Mouse (Mus musculus) kidney, postnatal 0 days (tissue): ENCODE measurements around the gene Sdccag8. TPM values are rescaled to one million over a fixed set of nuclear protein-coding genes. Genes with fewer than 3 reads are reported as not detected.
A peak's percentile ranks its signal among the peaks of the same experiment; 100 is the strongest.

ENCODE experiments used
- ATAC-seq: fragments of 200-750 bp; cut with Nextera tagmentation; replicated peaks from 2 replicates; pipeline ENCODE4 v1.8.0; 2017; ENCODE audit warnings: low read depth, moderate number of reproducible peaks, moderate TSS enrichment, moderate library complexity; ENCODE audit not compliant: low FRiP score
- DNase-seq: peaks from one replicate; pipeline ENCODE4 v3.0.0-alpha.2; 2016; ENCODE audit warnings: low spot score
- H3K27ac ChIP-seq: fragments of 300-500 bp; sonication (generic); 2 replicates; pipeline ENCODE4 v1.5.1; 2014; ENCODE audit warnings: mild to moderate bottlenecking
- H3K27me3 ChIP-seq: fragments of 300-500 bp; sonication (generic); 2 replicates; pipeline ENCODE4 v1.6.1; 2014; ENCODE audit warnings: low read length, mixed read lengths; ENCODE audit not compliant: insufficient read depth
- H3K36me3 ChIP-seq: fragments of 300-500 bp; sonication (generic); 2 replicates; pipeline ENCODE4 v1.6.1; 2014; ENCODE audit warnings: low read length, mixed read lengths; ENCODE audit not compliant: insufficient read depth
- H3K4me1 ChIP-seq: fragments of 300-500 bp; sonication (generic); replicated peaks from 2 replicates; pipeline ENCODE4 v1.6.1; 2014; ENCODE audit warnings: antibody characterized with exemption, low read length, mixed read lengths; ENCODE audit not compliant: insufficient read depth
- H3K4me2 ChIP-seq: fragments of 300-500 bp; sonication (generic); 2 replicates; pipeline ENCODE4 v1.6.1; 2014; ENCODE audit warnings: mild to moderate bottlenecking, low read length, moderate library complexity, mixed read lengths
- H3K4me3 ChIP-seq: fragments of 300-500 bp; sonication (generic); replicated peaks from 2 replicates; pipeline ENCODE4 v1.5.1; 2014; ENCODE audit warnings: low read depth, low read length
- H3K9ac ChIP-seq: fragments of 300-500 bp; sonication (generic); 2 replicates; pipeline ENCODE4 v1.6.1; 2014; ENCODE audit warnings: low read depth, low read length
- H3K9me3 ChIP-seq: fragments of 300-500 bp; sonication (generic); replicated peaks from 2 replicates; pipeline ENCODE4 v1.6.1; 2016; ENCODE audit warnings: low read length, inconsistent platforms, mixed read lengths
- CTCF ChIP-seq: IDR thresholded peaks from 2 replicates; pipeline ENCODE4 v1.5.1; 2016; ENCODE audit warnings: antibody characterized with exemption, low read depth, mild to moderate bottlenecking, moderate library complexity
- WGBS: fragments of 180-500 bp; shearing (Covaris S2); extraction: QIAGEN DNeasy Blood & Tissue Kit; methylation state at CpG from one replicate; pipeline ENCODE4 v1.1.7; 2014; 5-methylcytosine and 5-hydroxymethylcytosine counted together
- polyA plus RNA-seq: library from polyadenylated mRNA; unstranded; fragments of >200 nt; fragmentation: Nextera tagmentation; extraction: Ambion mirVana; gene quantifications from 2 replicates; pipeline ENCODE4 v1.2.1, GENCODE M21; 2015

Sdccag8 gene
- polyA plus RNA-seq, 1 experiment from 2014 or later = 22.7 TPM

GRCm38 (mm10) chr1:176847118-176847859 is 32.8 kb downstream of the Sdccag8 start:
- Histone ChIP-seq H3K9ac (no peak overlapping the region), H3K27ac (no peak overlapping the region), H3K9me3 (no peaks in the 10 kb centered on the region), H3K4me2 (no peak overlapping the region), H3K36me3 (peaks cover 10% of the 10 kb centered on the region; the same call in 1 of the 2 replicates), H3K4me3 (no peak overlapping the region), H3K4me1 (no peaks in the 10 kb centered on the region), H3K27me3 (no peaks in the 10 kb centered on the region)
- no peak for ATAC-seq
- no peak for DNase-seq
- WGBS = 81% methylated on average over 10 of the region's 10 CpGs
- TF ChIP-seq CTCF = no peak

- DNase-seq = peak; percentile 64
- Histone ChIP-seq H3K9me3 (no peaks in the 10 kb centered on the region), H3K36me3 (peaks cover 10% of the 10 kb centered on the region; the same call in 1 of the 2 replicates), H3K27me3 (no peaks in the 10 kb centered on the region), H3K4me3 (no peak overlapping the region), H3K9ac (no peak overlapping the region), H3K4me2 (no peak overlapping the region), H3K27ac (no peak overlapping the region), H3K4me1 (no peaks in the 10 kb centered on the region)
- TF ChIP-seq CTCF = no peak
- 41% methylated on average over 11 of the region's 11 CpGs for WGBS
- no peak for ATAC-seq
Observed at GRCm38 (mm10) chr1:176848613-176849290, 34.3 kb downstream of the Sdccag8 start.

DNA sequence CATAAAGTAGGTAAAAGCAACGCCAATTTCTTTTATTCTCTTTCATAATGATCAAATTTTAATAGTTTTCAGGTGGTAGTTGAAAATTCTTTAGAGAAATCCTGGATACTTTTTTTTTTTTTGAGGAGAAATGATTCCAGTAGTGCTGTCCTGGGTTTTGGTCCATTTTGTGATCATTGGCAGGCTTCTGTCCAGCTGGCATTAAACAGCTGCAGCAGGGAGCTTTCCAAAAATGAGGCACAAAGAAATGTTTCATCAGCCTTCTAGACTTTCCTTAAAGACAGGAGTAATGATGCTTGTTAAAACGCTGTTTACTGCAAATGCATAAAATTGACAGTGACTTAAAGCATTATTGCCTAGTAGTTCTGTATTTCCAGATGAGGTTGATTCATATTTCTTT is 34.9 kb downstream of the Sdccag8 start:
- Histone ChIP-seq H3K4me1 (no peaks in the 10 kb centered on the region), H3K4me2 (no peak overlapping the region), H3K4me3 (no peak overlapping the region), H3K9ac (no peak overlapping the region), H3K27ac (no peak overlapping the region), H3K9me3 (no peaks in the 10 kb centered on the region), H3K27me3 (no peaks in the 10 kb centered on the region), H3K36me3 (peaks cover 10% of the 10 kb centered on the region; the same call in 1 of the 2 replicates)
- no peak for DNase-seq
- ATAC-seq = no peak
- TF ChIP-seq CTCF = no peak
- 66% methylated on average over 2 of the region's 2 CpGs for WGBS

- H3K9ac ChIP-seq = no peak overlapping the region
- no peaks in the 10 kb centered on the region for H3K4me1 ChIP-seq
- TF ChIP-seq CTCF = no peak
- WGBS = 92% methylated on average over 7 of the region's 7 CpGs
- H3K36me3 ChIP-seq = no peaks in the 10 kb centered on the region
- H3K4me2 ChIP-seq = no peak overlapping the region
- no peak for DNase-seq
- H3K27me3 ChIP-seq = no peaks in the 10 kb centered on the region
- ATAC-seq = no peak
- H3K9me3 ChIP-seq = no peaks in the 10 kb centered on the region
- H3K4me3 ChIP-seq = no peak overlapping the region
- no peak overlapping the region for H3K27ac ChIP-seq
Observed at GRCm38 (mm10) chr1:176851401-176851800, 36.9 kb downstream of the Sdccag8 start.

DNA sequence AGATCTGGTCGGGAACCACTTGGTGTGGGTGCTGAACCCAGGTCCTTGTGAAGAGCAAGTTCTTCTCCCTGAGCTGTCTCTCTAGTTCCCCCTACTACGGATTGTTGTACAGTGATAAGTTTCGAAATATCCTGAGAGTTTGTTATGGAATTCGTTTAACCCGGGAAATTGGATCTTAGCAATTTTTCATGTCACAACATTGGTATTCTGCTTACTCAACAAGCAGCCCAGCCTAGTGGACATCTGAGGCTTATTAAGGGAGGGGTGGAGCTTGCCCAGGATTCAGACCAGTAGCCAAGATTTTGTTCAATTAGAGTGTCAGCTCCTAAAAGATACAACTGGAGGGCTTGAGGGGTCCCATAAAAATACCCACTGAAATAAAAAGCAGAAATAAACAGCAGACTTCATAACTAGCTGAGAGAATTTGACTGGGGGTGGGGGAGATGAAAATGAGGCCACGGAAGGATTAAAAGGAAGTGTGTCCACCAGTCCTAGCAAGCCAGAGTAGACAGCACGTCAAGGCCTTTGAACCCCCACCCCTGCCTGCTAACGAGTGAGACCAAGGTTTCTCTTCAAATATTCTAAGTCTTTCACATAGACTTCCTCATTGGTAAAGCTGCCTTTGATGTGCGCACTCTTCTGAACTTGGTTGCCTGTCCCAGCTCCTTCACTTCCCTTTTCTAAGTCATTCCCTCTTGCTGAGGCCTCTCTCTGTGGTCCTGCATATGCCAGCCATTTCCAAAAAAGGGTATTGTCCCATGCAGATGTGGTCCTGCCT is 38.5 kb downstream of the Sdccag8 start:
- no peaks in the 10 kb centered on the region for H3K36me3 ChIP-seq
- no peaks in the 10 kb centered on the region for H3K9me3 ChIP-seq
- 88% methylated on average over 9 of the region's 9 CpGs for WGBS
- H3K4me3 ChIP-seq = no peak overlapping the region
- H3K9ac ChIP-seq = no peak overlapping the region
- no peaks in the 10 kb centered on the region for H3K4me1 ChIP-seq
- H3K4me2 ChIP-seq = no peak overlapping the region
- no peak for ATAC-seq
- TF ChIP-seq CTCF = no peak
- no peak overlapping the region for H3K27ac ChIP-seq
- H3K27me3 ChIP-seq = no peaks in the 10 kb centered on the region
- no peak for DNase-seq

- Histone ChIP-seq H3K27me3 (no peaks in the 10 kb centered on the region), H3K27ac (no peak overlapping the region), H3K9ac (no peak overlapping the region), H3K4me2 (no peak overlapping the region), H3K9me3 (no peaks in the 10 kb centered on the region), H3K4me1 (no peaks in the 10 kb centered on the region), H3K4me3 (no peak overlapping the region), H3K36me3 (no peaks in the 10 kb centered on the region)
- DNase-seq (peak; percentile 88), ATAC-seq (no peak)
- WGBS = 59% methylated on average over 9 of the region's 9 CpGs
- TF ChIP-seq CTCF = peak; percentile 91
Observed at GRCm38 (mm10) chr1:176861981-176862644, 47.7 kb downstream of the Sdccag8 start.
